Mouse (Mus musculus) ES-E14 (cell line): ENCODE data around the gene Ccr9. TPM values are rescaled to one million over a fixed set of nuclear protein-coding genes. Genes with fewer than 3 reads are reported as not detected.

ENCODE experiments used
- DNase-seq: peaks from one replicate; pipeline ENCODE4 v3.0.0-alpha.2; 2013; ENCODE audit warnings: low read depth, low spot score
- H3K27ac ChIP-seq: 2 replicates; pipeline ENCODE4 v1.5.1; 2012; ENCODE audit warnings: low read depth, mild to moderate bottlenecking, low read length, moderate library complexity, mixed read lengths; ENCODE audit not compliant: poor library complexity, insufficient read depth, severe bottlenecking
- H3K36me3 ChIP-seq: 2 replicates; pipeline ENCODE4 v1.6.1; 2012; ENCODE audit warnings: mild to moderate bottlenecking, low read length, moderate library complexity, mixed read lengths; ENCODE audit not compliant: control insufficient read depth, poor library complexity, insufficient read depth, severe bottlenecking
- H3K4me1 ChIP-seq, 2 experiments: fragments of 150-350 bp in 1 of 2; sonication (generic) in 1 of 2; 2 replicates each; pipeline ENCODE4 v1.6.1; 2012; ENCODE audit warnings: low read length in 2 of 2, mild to moderate bottlenecking in 1 of 2, mixed read lengths in 1 of 2; ENCODE audit not compliant: control insufficient read depth in 2 of 2, insufficient read depth in 2 of 2, poor library complexity in 1 of 2
- H3K4me3 ChIP-seq, 2 experiments: fragments of 150-350 bp in 1 of 2; sonication (generic) in 1 of 2; 2 replicates each; pipeline ENCODE4 v1.5.1; 2012; ENCODE audit warnings: low read length in 2 of 2, low read depth in 1 of 2, mild to moderate bottlenecking in 1 of 2, mixed read lengths in 1 of 2; ENCODE audit not compliant: insufficient read depth in 1 of 2, poor library complexity in 1 of 2, severe bottlenecking in 1 of 2
- H3K9ac ChIP-seq: 2 replicates; pipeline ENCODE4 v1.6.1; 2012; ENCODE audit warnings: low read depth, mild to moderate bottlenecking, low read length, mixed read lengths; ENCODE audit not compliant: poor library complexity, insufficient read depth, severe bottlenecking
- H3K9me3 ChIP-seq: fragments of 150-350 bp; sonication (generic); 2 replicates; pipeline ENCODE4 v1.6.1; 2012; ENCODE audit warnings: low read depth, mild to moderate bottlenecking, low read length; ENCODE audit not compliant: control insufficient read depth, insufficient read depth
- CHD2 ChIP-seq: IDR thresholded peaks from 2 replicates; pipeline ENCODE4 v1.6.1; 2014; ENCODE audit warnings: mild to moderate bottlenecking, low read depth, low read length, inconsistent platforms
- HCFC1 ChIP-seq: IDR thresholded peaks from 2 replicates; pipeline ENCODE4 v1.6.1; 2012; ENCODE audit warnings: low read length, inconsistent platforms, borderline replicate concordance; ENCODE audit not compliant: insufficient read depth
- MAFK ChIP-seq: IDR thresholded peaks from 2 replicates; pipeline ENCODE4 v1.6.1; 2014; ENCODE audit warnings: mild to moderate bottlenecking, low read depth, low read length, inconsistent platforms; ENCODE audit not compliant: insufficient read depth
- ZC3H11A ChIP-seq: IDR thresholded peaks from 2 replicates; pipeline ENCODE4 v1.6.1; 2012; ENCODE audit warnings: low read depth, mild to moderate bottlenecking, inconsistent platforms, low read length, borderline replicate concordance
- ZNF384 ChIP-seq: IDR thresholded peaks from 2 replicates; pipeline ENCODE4 v1.6.1; 2012; ENCODE audit warnings: low read depth, low read length, inconsistent platforms
- in situ Hi-C, 2 experiments: fragments of 600-800 bp; cut with MboI; formaldehyde crosslinking; loops; one replicate each; pipeline ENCODE4 v1.15.1; 2025; ENCODE audit warnings: low sequenced_read_pairs in 2 of 2, inconsistent platforms in 1 of 2; ENCODE audit not compliant: unreplicated experiment in 2 of 2
- total RNA-seq: library from RNA; depleted of rRNA; stranded (reverse); fragments of 300-350 nt; gene quantifications from 2 replicates; pipeline ENCODE4 v1.2.3, GENCODE M21; 2012

Gene Ccr9
- total RNA-seq, 1 experiment, result not detected

DNA sequence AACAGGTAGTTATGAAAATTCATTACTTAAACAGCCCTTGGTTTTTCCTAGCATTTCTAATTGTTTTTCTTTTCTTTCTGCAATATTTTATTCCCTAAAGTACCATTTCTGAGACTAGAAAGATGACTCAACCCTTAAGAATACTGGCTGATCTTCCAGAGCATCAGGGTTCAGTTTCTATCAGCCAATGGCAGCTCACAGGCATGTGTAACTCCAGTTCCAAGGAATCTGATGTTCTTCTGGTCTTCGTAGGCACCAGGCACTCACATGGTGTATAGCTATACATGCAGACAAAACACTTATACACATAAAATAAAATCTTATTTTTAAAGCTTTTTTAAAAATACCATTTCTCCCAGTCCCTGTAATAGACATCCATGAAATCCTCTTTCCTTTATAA, 79.9 kb downstream of the Ccr9 start:
- H3K27ac ChIP-seq, result no peak overlapping the region
- H3K4me3 ChIP-seq, result no peak overlapping the region
- no peaks in the 10 kb centered on the region for H3K9me3 ChIP-seq
- in situ Hi-C loops, result no loop called here
- no peak for TF ChIP-seq HCFC1
- TF ChIP-seq ZC3H11A, result no peak
- no peak for TF ChIP-seq CHD2
- no peak for TF ChIP-seq ZNF384
- no peak for TF ChIP-seq MAFK
- DNase-seq, result no peak
- H3K36me3 ChIP-seq, result no peaks in the 10 kb centered on the region
- no peaks in the 10 kb centered on the region for H3K4me1 ChIP-seq
- no peak overlapping the region for H3K9ac ChIP-seq

- no peaks in the 10 kb centered on the region for H3K4me1 ChIP-seq
These were observed 80.4 kb downstream of the Ccr9 start for GRCm38 (mm10) chr9:123758645-123759044.

GRCm38 (mm10) chr9:123760806-123761205, 82.6 kb downstream of the Ccr9 start:
- Histone ChIP-seq H3K4me1 (no peaks in the 10 kb centered on the region), H3K36me3 (no peaks in the 10 kb centered on the region), H3K9me3 (no peaks in the 10 kb centered on the region), H3K27ac (no peak overlapping the region), H3K4me3 (no peak overlapping the region), H3K9ac (no peak overlapping the region)
- DNase-seq, result no peak
- in situ Hi-C loops, result no loop called here
- TF ChIP-seq CHD2 (no peak), HCFC1 (no peak), ZC3H11A (no peak), ZNF384 (no peak), MAFK (no peak)

More at GRCm38 (mm10) chr9:123758645-123759044, 80.4 kb downstream of the Ccr9 start:
- H3K27ac ChIP-seq, result no peak overlapping the region
- TF ChIP-seq CHD2 (no peak), ZNF384 (no peak), HCFC1 (no peak), ZC3H11A (no peak), MAFK (no peak)
- no peak overlapping the region for H3K9ac ChIP-seq
- in situ Hi-C loops, result no loop called here
- no peaks in the 10 kb centered on the region for H3K36me3 ChIP-seq
- no peaks in the 10 kb centered on the region for H3K9me3 ChIP-seq
- no peak for DNase-seq
- no peak overlapping the region for H3K4me3 ChIP-seq

DNA sequence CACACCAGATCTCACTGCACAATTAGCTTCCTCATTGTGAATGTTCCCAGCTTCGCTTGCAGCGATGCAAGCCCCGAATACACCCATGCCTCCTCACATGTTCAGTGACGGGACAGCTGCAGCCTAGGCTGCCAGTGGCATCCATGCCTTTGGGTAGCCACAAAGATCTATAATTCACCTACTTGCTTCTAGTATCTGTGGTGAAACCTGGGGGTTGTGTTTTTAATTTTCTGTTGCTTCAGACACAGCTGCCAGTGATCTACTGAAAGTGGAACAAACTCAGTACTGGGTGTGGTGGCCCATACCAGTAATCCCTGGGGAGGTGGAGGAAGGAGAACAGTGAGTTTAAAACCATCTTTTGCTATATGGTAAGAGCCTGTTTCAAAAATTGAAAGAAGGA, 84.6 kb downstream of the Ccr9 start:
- TF ChIP-seq CHD2 (no peak), ZC3H11A (no peak), ZNF384 (no peak), HCFC1 (no peak), MAFK (no peak)
- H3K4me1 ChIP-seq, result no peaks in the 10 kb centered on the region
- H3K9ac ChIP-seq, result no peak overlapping the region
- H3K4me3 ChIP-seq, result no peak overlapping the region
- H3K9me3 ChIP-seq, result no peaks in the 10 kb centered on the region
- H3K27ac ChIP-seq, result no peak overlapping the region
- in situ Hi-C loops, result no loop called here
- H3K36me3 ChIP-seq, result no peaks in the 10 kb centered on the region
- DNase-seq, result no peak

GRCm38 (mm10) chr9:123763771-123764170, 85.5 kb downstream of the Ccr9 start:
- H3K9ac ChIP-seq, result no peak overlapping the region
- H3K4me3 ChIP-seq, result no peak overlapping the region
- no peaks in the 10 kb centered on the region for H3K4me1 ChIP-seq
- DNase-seq, result no peak
- no peaks in the 10 kb centered on the region for H3K9me3 ChIP-seq
- no peaks in the 10 kb centered on the region for H3K36me3 ChIP-seq
- no peak overlapping the region for H3K27ac ChIP-seq
- in situ Hi-C loops, result no loop called here
- no peak for TF ChIP-seq HCFC1
- no peak for TF ChIP-seq CHD2
- TF ChIP-seq ZNF384, result no peak
- no peak for TF ChIP-seq ZC3H11A
- TF ChIP-seq MAFK, result no peak
